Mouse (Mus musculus): ENCODE results near the gene Ccdc27. TPM values are rescaled to one million over a fixed set of nuclear protein-coding genes. Genes with fewer than 3 reads are reported as not detected.

Gene Ccdc27
- total and polyA plus RNA-seq, 3 experiments: not detected

DNA sequence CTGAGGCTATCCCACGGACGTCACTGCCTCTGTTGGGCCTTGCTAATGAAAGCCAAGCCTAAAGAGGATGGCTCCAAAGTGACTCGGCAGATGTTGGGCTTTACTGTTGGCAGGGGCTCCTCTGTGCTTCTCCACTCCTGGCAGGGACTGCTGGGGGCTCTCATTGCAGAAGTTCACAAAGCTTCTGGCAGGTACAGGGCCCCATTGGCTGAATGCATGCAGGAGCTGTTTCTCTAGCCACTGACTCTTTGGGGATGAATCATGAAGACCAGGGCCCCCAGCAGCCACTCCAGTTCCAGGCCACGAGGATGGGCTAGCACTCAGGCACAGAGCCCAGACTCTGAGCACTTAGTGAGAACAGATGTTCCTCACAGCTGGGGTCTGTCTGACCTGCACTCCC lies 15.2 kb upstream of the Ccdc27 start:
- DNase-seq: no peak
- Histone ChIP-seq H3K79me2 (replicated peaks; ENCODE audit: control insufficient read depth, insufficient read depth, low read length) (no peaks in the 10 kb centered on the region), H3K27me3 (ENCODE audit: control insufficient read depth, insufficient read depth, low read length) (no peaks in the 10 kb centered on the region)

DNA sequence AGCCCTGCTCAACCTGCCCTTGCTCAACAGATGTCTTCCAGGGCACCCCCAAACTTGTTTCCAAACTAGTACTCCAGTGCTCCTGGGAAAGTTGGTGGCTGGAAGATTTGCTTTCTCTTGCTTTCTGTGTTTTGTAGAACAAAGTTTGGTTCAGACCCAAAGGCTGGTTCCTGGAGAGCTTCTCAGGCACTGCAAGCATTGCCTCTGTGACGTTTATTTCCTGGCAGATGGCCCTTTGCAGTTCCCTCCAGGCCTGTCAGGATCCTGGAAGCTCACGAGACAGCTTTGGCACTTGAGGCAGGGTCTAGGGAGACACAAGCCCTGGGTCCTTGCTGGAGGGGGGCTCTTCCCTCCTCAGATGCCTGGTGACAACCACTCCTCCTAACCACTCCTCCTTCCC lies 14.2 kb upstream of the Ccdc27 start:
- peak in 1 of 2 experiments; percentile 18 for DNase-seq
- TF ChIP-seq EP300 (IDR thresholded peaks at IDR 0.05; ENCODE audit: insufficient read depth, low read depth, low read length) (no peak), POLR2A (IDR thresholded peaks at IDR 0.05; ENCODE audit: insufficient read depth, low read depth, low read length) (no peak), CTCF (IDR thresholded peaks at IDR 0.05) (no peak)
- H3K36me3 ChIP-seq (ENCODE audit: control insufficient read depth, insufficient read depth, low read length): no peaks in the 10 kb centered on the region
- intact Hi-C loops (cut with DNase I): no loop called here
- no peak overlapping the region for H3K4me3 ChIP-seq
- H3K27me3 ChIP-seq (ENCODE audit: control insufficient read depth, insufficient read depth, low read length): no peaks in the 10 kb centered on the region
- no peaks in the 10 kb centered on the region; the same call in 1 of the 2 replicates for H3K4me1 ChIP-seq (ENCODE audit: control insufficient read depth, insufficient read depth, low read length)
- H3K27ac ChIP-seq: no peak overlapping the region
- 21% methylated on average over 2 of the region's 2 CpGs for WGBS
- H3K9ac ChIP-seq (ENCODE audit: low read depth, low read length): no peak overlapping the region
- H3K79me2 ChIP-seq (replicated peaks; ENCODE audit: control insufficient read depth, insufficient read depth, low read length): no peaks in the 10 kb centered on the region

More for the DNA sequence above, 15.2 kb upstream of the Ccdc27 start:
- intact Hi-C loops (cut with DNase I): no loop called here
- Histone ChIP-seq H3K36me3 (ENCODE audit: control insufficient read depth, insufficient read depth, low read length) (no peaks in the 10 kb centered on the region), H3K9ac (ENCODE audit: low read depth, low read length) (no peak overlapping the region), H3K27ac (no peak overlapping the region), H3K4me1 (ENCODE audit: control insufficient read depth, insufficient read depth, low read length) (no peaks in the 10 kb centered on the region; the same call in 1 of the 2 replicates), H3K4me3 (no peak overlapping the region)
- WGBS: 45% methylated on average over 4 of the region's 4 CpGs
- no peak for TF ChIP-seq EP300 (IDR thresholded peaks at IDR 0.05; ENCODE audit: insufficient read depth, low read depth, low read length)
- no peak for TF ChIP-seq CTCF (IDR thresholded peaks at IDR 0.05)
- TF ChIP-seq POLR2A (IDR thresholded peaks at IDR 0.05; ENCODE audit: insufficient read depth, low read depth, low read length): no peak

- no peak for DNase-seq
- H3K9ac ChIP-seq (ENCODE audit: low read depth, low read length): no peak overlapping the region
- no peak for TF ChIP-seq EP300 (IDR thresholded peaks at IDR 0.05; ENCODE audit: insufficient read depth, low read depth, low read length)
- no peak for TF ChIP-seq POLR2A (IDR thresholded peaks at IDR 0.05; ENCODE audit: insufficient read depth, low read depth, low read length)
- no peak for TF ChIP-seq CTCF (IDR thresholded peaks at IDR 0.05)
- no peaks in the 10 kb centered on the region for H3K36me3 ChIP-seq (ENCODE audit: control insufficient read depth, insufficient read depth, low read length)
- H3K4me3 ChIP-seq: no peak overlapping the region
- 52% methylated on average over 2 of the region's 2 CpGs for WGBS
- no peak overlapping the region for H3K27ac ChIP-seq
- no peaks in the 10 kb centered on the region for H3K79me2 ChIP-seq (replicated peaks; ENCODE audit: control insufficient read depth, insufficient read depth, low read length)
- H3K4me1 ChIP-seq (ENCODE audit: control insufficient read depth, insufficient read depth, low read length): no peaks in the 10 kb centered on the region; the same call in 1 of the 2 replicates
- H3K27me3 ChIP-seq (ENCODE audit: control insufficient read depth, insufficient read depth, low read length): no peaks in the 10 kb centered on the region
- intact Hi-C loops (cut with DNase I): no loop called here
Observed at GRCm38 (mm10) chr4:154056046-154056445, 13.6 kb upstream of the Ccdc27 start.

DNA sequence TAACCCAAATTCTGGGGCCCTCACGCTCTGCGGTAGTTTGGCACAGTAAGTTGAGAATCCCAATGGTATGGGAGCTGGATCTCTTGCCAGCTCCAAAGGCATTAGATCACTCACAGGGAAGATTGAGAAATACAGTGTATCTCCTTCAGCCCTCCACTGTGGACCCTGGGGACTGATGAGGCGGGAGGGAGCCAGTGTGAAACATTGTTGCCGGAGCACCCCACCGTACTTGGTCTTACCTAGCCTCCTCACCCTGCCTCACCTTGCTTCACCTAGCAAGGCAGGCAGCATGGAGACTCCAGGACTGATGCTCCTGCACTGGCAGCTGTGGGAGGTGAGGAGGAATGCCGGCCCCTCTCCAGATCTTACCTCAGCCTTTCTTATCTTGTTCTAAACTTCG lies 13.0 kb upstream of the Ccdc27 start:
- Histone ChIP-seq H3K9ac (ENCODE audit: low read depth, low read length) (no peak overlapping the region), H3K27me3 (ENCODE audit: control insufficient read depth, insufficient read depth, low read length) (no peaks in the 10 kb centered on the region), H3K4me3 (no peak overlapping the region), H3K4me1 (ENCODE audit: control insufficient read depth, insufficient read depth, low read length) (no peaks in the 10 kb centered on the region; the same call in 1 of the 2 replicates), H3K27ac (no peak overlapping the region), H3K36me3 (ENCODE audit: control insufficient read depth, insufficient read depth, low read length) (no peaks in the 10 kb centered on the region), H3K79me2 (replicated peaks; ENCODE audit: control insufficient read depth, insufficient read depth, low read length) (no peaks in the 10 kb centered on the region)
- TF ChIP-seq CTCF (IDR thresholded peaks at IDR 0.05) (no peak), POLR2A (IDR thresholded peaks at IDR 0.05; ENCODE audit: insufficient read depth, low read depth, low read length) (no peak), EP300 (IDR thresholded peaks at IDR 0.05; ENCODE audit: insufficient read depth, low read depth, low read length) (no peak)
- peak; percentile 22 to 27 for DNase-seq
- 70% methylated on average over 7 of the region's 7 CpGs for WGBS
- intact Hi-C loops (cut with DNase I): no loop called here

- no peak for TF ChIP-seq POLR2A (IDR thresholded peaks at IDR 0.05; ENCODE audit: insufficient read depth, low read depth, low read length)
- 0 out of 2 replicates have a peak, but pooled peaks have one; percentile 8 for TF ChIP-seq CTCF (IDR thresholded peaks at IDR 0.05)
- intact Hi-C loops (cut with DNase I): no loop called here
- Histone ChIP-seq H3K4me3 (no peak overlapping the region), H3K36me3 (ENCODE audit: control insufficient read depth, insufficient read depth, low read length) (no peaks in the 10 kb centered on the region), H3K27me3 (ENCODE audit: control insufficient read depth, insufficient read depth, low read length) (no peaks in the 10 kb centered on the region), H3K79me2 (replicated peaks; ENCODE audit: control insufficient read depth, insufficient read depth, low read length) (no peaks in the 10 kb centered on the region; the same call in 1 of the 2 replicates), H3K27ac (no peak overlapping the region), H3K9ac (ENCODE audit: low read depth, low read length) (no peak overlapping the region), H3K4me1 (ENCODE audit: control insufficient read depth, insufficient read depth, low read length) (no peaks in the 10 kb centered on the region; the same call in 1 of the 2 replicates)
- WGBS: 43% methylated on average over 4 of the region's 4 CpGs
- DNase-seq: no peak
Observed at GRCm38 (mm10) chr4:154053065-154053464, 10.6 kb upstream of the Ccdc27 start.

GRCm38 (mm10) chr4:154051401-154051800 lies 8.9 kb upstream of the Ccdc27 start:
- H3K79me2 ChIP-seq (replicated peaks; ENCODE audit: control insufficient read depth, insufficient read depth, low read length): no peaks in the 10 kb centered on the region; the same call in 1 of the 2 replicates
- no peaks in the 10 kb centered on the region for H3K36me3 ChIP-seq (ENCODE audit: control insufficient read depth, insufficient read depth, low read length)
- DNase-seq: no peak
- 84% methylated on average over 3 of the region's 3 CpGs for WGBS
- no peak overlapping the region for H3K27ac ChIP-seq
- no peak overlapping the region for H3K9ac ChIP-seq (ENCODE audit: low read depth, low read length)
- no peak for TF ChIP-seq CTCF (IDR thresholded peaks at IDR 0.05)
- no peak for TF ChIP-seq EP300 (IDR thresholded peaks at IDR 0.05; ENCODE audit: insufficient read depth, low read depth, low read length)
- no peak for TF ChIP-seq POLR2A (IDR thresholded peaks at IDR 0.05; ENCODE audit: insufficient read depth, low read depth, low read length)
- no peak overlapping the region for H3K4me3 ChIP-seq
- intact Hi-C loops (cut with DNase I): no loop called here
- H3K27me3 ChIP-seq (ENCODE audit: control insufficient read depth, insufficient read depth, low read length): no peaks in the 10 kb centered on the region
- H3K4me1 ChIP-seq (ENCODE audit: control insufficient read depth, insufficient read depth, low read length): no peaks in the 10 kb centered on the region; the same call in 1 of the 2 replicates

Measured in heart, adult 2 months (tissue).